Mouse (Mus musculus) kidney, postnatal 36 days (tissue): Measurements from ENCODE around the gene Ptpn13.

Experiments used
- DNase-seq, 2 experiments: peaks; one replicate each; pipeline ENCODE4 v3.0.0; 2021 to 2022; ENCODE audit warnings: mixed read lengths in 2 of 2

The Ptpn13 gene

GRCm38 (mm10) chr5:103518797-103519468 lies 93.9 kb downstream of the Ptpn13 start:
- DNase-seq: peak; percentile 56 to 77

GRCm38 (mm10) chr5:103522371-103522770 lies 97.4 kb downstream of the Ptpn13 start:
- DNase-seq: peak; percentile 25 to 31

- no peak for DNase-seq
Measured at GRCm38 (mm10) chr5:103526668-103527436, 101.9 kb downstream of the Ptpn13 start.

GRCm38 (mm10) chr5:103527437-103527718 lies 102.4 kb downstream of the Ptpn13 start:
- DNase-seq: peak; percentile 47 to 55

- no peak for DNase-seq
Measured at GRCm38 (mm10) chr5:103530214-103530613, 105.2 kb downstream of the Ptpn13 start.

GRCm38 (mm10) chr5:103532841-103533390 lies 107.9 kb downstream of the Ptpn13 start:
- DNase-seq: peak; percentile 65 to 75

GRCm38 (mm10) chr5:103534454-103534853 lies 109.5 kb downstream of the Ptpn13 start:
- peak; percentile 42 to 47 for DNase-seq

- no peak for DNase-seq
Measured at GRCm38 (mm10) chr5:103537429-103537828, 112.4 kb downstream of the Ptpn13 start.

GRCm38 (mm10) chr5:103540612-103541011 lies 115.6 kb downstream of the Ptpn13 start:
- DNase-seq: no peak

GRCm38 (mm10) chr5:103541136-103541535 lies 116.1 kb downstream of the Ptpn13 start:
- DNase-seq: no peak

- DNase-seq: no peak
Measured at GRCm38 (mm10) chr5:103541542-103541941, 116.5 kb downstream of the Ptpn13 start.

GRCm38 (mm10) chr5:103545381-103546000 lies 120.5 kb downstream of the Ptpn13 start:
- no peak for DNase-seq

- DNase-seq: no peak
Measured at GRCm38 (mm10) chr5:103554769-103555168, 129.8 kb downstream of the Ptpn13 start.

- peak; percentile 41 to 58 for DNase-seq
Measured at GRCm38 (mm10) chr5:103560546-103560945, 135.6 kb downstream of the Ptpn13 start.

- peak; percentile 47 to 49 for DNase-seq
Measured at GRCm38 (mm10) chr5:103568034-103568433, 143.0 kb downstream of the Ptpn13 start.

GRCm38 (mm10) chr5:103569446-103569845 lies 144.5 kb downstream of the Ptpn13 start:
- DNase-seq: no peak

GRCm38 (mm10) chr5:103579680-103580420 lies 154.9 kb downstream of the Ptpn13 start:
- peak in 1 of 2 experiments; percentile 38 for DNase-seq

GRCm38 (mm10) chr5:103587219-103587618 lies 162.2 kb downstream of the Ptpn13 start:
- DNase-seq: peak in 1 of 2 experiments; percentile 44

- DNase-seq: peak; percentile 14 to 27
Measured at GRCm38 (mm10) chr5:103591846-103592245, 166.9 kb downstream of the Ptpn13 start.

- no peak for DNase-seq
Measured at GRCm38 (mm10) chr5:103592706-103593105, 167.7 kb downstream of the Ptpn13 start.

GRCm38 (mm10) chr5:103593575-103593974 lies 168.6 kb downstream of the Ptpn13 start:
- DNase-seq: no peak

GRCm38 (mm10) chr5:103595394-103596226 lies 170.6 kb downstream of the Ptpn13 start:
- no peak for DNase-seq
